ENCODE assay signal across 8 mouse cellular contexts in genomic region chr5:147078110-147078900, GRCm38 (mm10). TPM values are rescaled to one million over a fixed set of nuclear protein-coding genes. Genes with fewer than 3 reads are reported as not detected.
DNase-seq lines count a peak whose midpoint lies in the region; ATAC-seq and TF ChIP-seq lines count a peak whose summit lies in the region.

No protein-coding gene starts in this region.

- in situ Hi-C loops in ES-E14 (cut with MboI; ENCODE audit: low sequenced_read_pairs in 2 of 2, unreplicated experiment in 2 of 2), result no loop called here

- intact Hi-C loops in left cerebral cortex, postnatal 36 days (cut with DNase I), result loop anchor here (5.0 kb wide), 2 partner anchors 91 to 131 kb away; partner anchors contain the start of gene Gtf3a

- peak overlapping the region; percentile 82 for H3K4me2 ChIP-seq in hindbrain, embryonic 14.5 days (replicated peaks)
- H3K4me2 ChIP-seq in liver, embryonic 12.5 days, result peak overlapping the region; percentile 99

- 51% methylated on average over 11 of the region's 11 CpGs for WGBS in hindbrain, embryonic 14.5 days
- 42% methylated on average over 11 of the region's 11 CpGs for WGBS in liver, embryonic 12.5 days (ENCODE audit: insufficient replicate concordance)

- H3K9ac ChIP-seq in ES-E14 (ENCODE audit: insufficient read depth, low read depth, low read length, poor library complexity, severe bottlenecking), result peak overlapping the region; percentile 88
- peak overlapping the region; percentile 76 for H3K9ac ChIP-seq in hindbrain, embryonic 14.5 days
- peak overlapping the region; percentile 82 for H3K9ac ChIP-seq in liver, embryonic 12.5 days

- DNase-seq in cerebellum, postnatal 10 days, result peak; percentile 37 to 41
- no peak for DNase-seq in cerebellum, adult 8-10 months
- no peak for DNase-seq in ES-E14 (ENCODE audit: low read depth, low spot score)
- no peak for DNase-seq in hindbrain, embryonic 14.5 days (ENCODE audit: low spot score)
- no peak for DNase-seq in left cerebral cortex, postnatal 36 days (ENCODE audit: low spot score in 2 of 2)
- DNase-seq in right cerebral cortex, adult 2 months (ENCODE audit: low spot score in 2 of 2), result no peak

- peaks cover 0 to 10% of the 10 kb centered on the region in 2 experiments; a peak in 3 of 4 replicates for H3K4me1 ChIP-seq in ES-E14 (ENCODE audit: control insufficient read depth in 2 of 2, insufficient read depth in 2 of 2, low read length in 2 of 2, poor library complexity in 1 of 2)
- H3K4me1 ChIP-seq in hindbrain, embryonic 14.5 days (replicated peaks; ENCODE audit: control insufficient read depth, insufficient read depth, low read length), result peaks cover 14% of the 10 kb centered on the region
- peaks cover 39% of the 10 kb centered on the region for H3K4me1 ChIP-seq in liver, embryonic 12.5 days

- no peaks in the 10 kb centered on the region for H3K27me3 ChIP-seq in hindbrain, embryonic 14.5 days (ENCODE audit: control insufficient read depth, insufficient read depth, low read length)
- no peaks in the 10 kb centered on the region for H3K27me3 ChIP-seq in liver, embryonic 12.5 days (replicated peaks)

- H3K27ac ChIP-seq in ES-E14 (ENCODE audit: insufficient read depth, low read depth, low read length, poor library complexity, severe bottlenecking), result no peak overlapping the region; the same call in 1 of the 2 replicates
- H3K27ac ChIP-seq in hindbrain, embryonic 14.5 days, result no peak overlapping the region
- H3K27ac ChIP-seq in liver, embryonic 12.5 days, result peak overlapping the region; percentile 93

- peaks cover 3% of the 10 kb centered on the region for H3K36me3 ChIP-seq in ES-E14 (ENCODE audit: control insufficient read depth, insufficient read depth, low read length, poor library complexity, severe bottlenecking)
- H3K36me3 ChIP-seq in hindbrain, embryonic 14.5 days (replicated peaks; ENCODE audit: control insufficient read depth, insufficient read depth), result peaks cover 4% of the 10 kb centered on the region; the same call in 1 of the 2 replicates
- H3K36me3 ChIP-seq in liver, embryonic 12.5 days, result peaks cover 31% of the 10 kb centered on the region

- no peaks in the 10 kb centered on the region for H3K9me3 ChIP-seq in ES-E14 (ENCODE audit: control insufficient read depth, insufficient read depth, low read depth, low read length)
- no peaks in the 10 kb centered on the region for H3K9me3 ChIP-seq in hindbrain, embryonic 14.5 days (ENCODE audit: control insufficient read depth, low read length)
- H3K9me3 ChIP-seq in liver, embryonic 12.5 days (replicated peaks), result no peaks in the 10 kb centered on the region

- H3K4me3 ChIP-seq in ES-E14 (ENCODE audit: insufficient read depth in 1 of 2, low read depth in 1 of 2, low read length in 2 of 2, poor library complexity in 1 of 2, severe bottlenecking in 1 of 2), result peak overlapping the region; percentile 83 to 92
- peak overlapping the region; percentile 65 for H3K4me3 ChIP-seq in hindbrain, embryonic 14.5 days (replicated peaks; ENCODE audit: low read length)
- peak overlapping the region; percentile 93 for H3K4me3 ChIP-seq in liver, embryonic 12.5 days

- ATAC-seq in hindbrain, embryonic 14.5 days (ENCODE audit: low FRiP score), result no peak
- ATAC-seq in liver, embryonic 12.5 days, result no peak
- ATAC-seq in granulocyte monocyte progenitor cell, adult 5-6 weeks (replicated peaks; ENCODE audit: poor library complexity, severe bottlenecking), result no peak

TF ChIP-seq in ES-E14, 5 proteins besides CTCF, POLR2A, EP300 and RAD21:
- peak; percentile 19; the same call in 1 of the 2 replicates for TF ChIP-seq ZNF384 (IDR thresholded peaks at IDR 0.05; ENCODE audit: low read depth, low read length)
- no peak for TF ChIP-seq HCFC1 (IDR thresholded peaks at IDR 0.05; ENCODE audit: borderline replicate concordance, insufficient read depth, low read length)
- no peak for TF ChIP-seq CHD2 (IDR thresholded peaks at IDR 0.05; ENCODE audit: low read depth, low read length)
- TF ChIP-seq MAFK (IDR thresholded peaks at IDR 0.05; ENCODE audit: insufficient read depth, low read depth, low read length), result no peak
- TF ChIP-seq ZC3H11A (IDR thresholded peaks at IDR 0.05; ENCODE audit: borderline replicate concordance, low read depth, low read length), result no peak

RNA-seq across cellular contexts. Expression of gene Polr1d, which starts 1.5 kb away (rescaled TPM):
- total RNA-seq in ES-E14 (2012; rRNA removed), result 123 and 160 TPM in 2 replicates
- polyA plus RNA-seq in hindbrain, embryonic 14.5 days (2014; fragmentation: Nextera tagmentation; extraction: Ambion mirVana), result 109 and 113 TPM in 2 replicates
- polyA plus RNA-seq in liver, embryonic 12.5 days (2016; fragmentation: Nextera tagmentation; extraction: Ambion mirVana), result 116 TPM in 2 replicates
- 135 and 160 TPM in 2 replicates for total RNA-seq in granulocyte monocyte progenitor cell, adult 5-6 weeks (2014; fragmentation: Nextera tagmentation)
- total RNA-seq in granulocyte monocyte progenitor cell, adult 5-6 weeks (2017), result 133 and 146 TPM in 2 replicates
- 10 to 100 TPM; 61.3 to 78.1 TPM for total RNA-seq in left cerebral cortex, postnatal 36 days (2021)

RNA-seq across cellular contexts. Expression of gene Lnx2, which starts 1.9 kb away (rescaled TPM):
- 8.5 and 11.6 TPM in 2 replicates for total RNA-seq in ES-E14 (2012; rRNA removed)
- 5.0 and 5.6 TPM in 2 replicates for polyA plus RNA-seq in hindbrain, embryonic 14.5 days (2014; fragmentation: Nextera tagmentation; extraction: Ambion mirVana)
- polyA plus RNA-seq in liver, embryonic 12.5 days (2016; fragmentation: Nextera tagmentation; extraction: Ambion mirVana), result 6.5 and 6.8 TPM in 2 replicates
- 7.9 and 8.9 TPM in 2 replicates for total RNA-seq in granulocyte monocyte progenitor cell, adult 5-6 weeks (2014; fragmentation: Nextera tagmentation)
- total RNA-seq in granulocyte monocyte progenitor cell, adult 5-6 weeks (2017), result 5.6 and 11.3 TPM in 2 replicates
- total RNA-seq in left cerebral cortex, postnatal 36 days (2021), result 1 to 10 TPM; 5.0 to 5.8 TPM

Comparison
In these comparisons a context has a peak if more than half of its experiments do, and no peak if none do; other contexts are left out.
1. DNase-seq: peak in cerebellum, postnatal 10 days (2 of 2); none in cerebellum, adult 8-10 months (single experiment), ES-E14 (single experiment), hindbrain, embryonic 14.5 days (single experiment), left cerebral cortex, postnatal 36 days (0 of 2) and right cerebral cortex, adult 2 months (0 of 2).
2. Peak in every context shown above with its lines, with median percentiles within 50 percentile points of each other: H3K4me3 ChIP-seq and H3K9ac ChIP-seq.